ENCODE assay signal across 8 mouse cellular contexts in genomic region chr7:127025556-127026160, GRCm38 (mm10). TPM values are rescaled to one million over a fixed set of nuclear protein-coding genes. Genes with fewer than 3 reads are reported as not detected.
A peak's percentile ranks its signal among the peaks of the same experiment; 100 is the strongest.
DNase-seq lines count a peak whose midpoint lies in the region; ATAC-seq lines count a peak whose summit lies in the region.

No protein-coding gene starts in this region.

- peak overlapping the region; percentile 95 for H3K4me3 ChIP-seq in kidney, embryonic 16.5 days (ENCODE audit: low read length)
- peak overlapping the region; percentile 47 for H3K4me3 ChIP-seq in macrophage (ENCODE audit: inconsistent target)

- peaks cover 50% of the 10 kb centered on the region for H3K4me1 ChIP-seq in kidney, embryonic 16.5 days (ENCODE audit: insufficient read depth, low read length)

- H3K27me3 ChIP-seq in kidney, embryonic 16.5 days (ENCODE audit: insufficient read depth, low read length), result no peaks in the 10 kb centered on the region

- 0% methylated on average over 60 of the region's 65 CpGs for WGBS in kidney, embryonic 16.5 days
- 0% methylated on average over 62 of the region's 65 CpGs for WGBS in macrophage (ENCODE audit: missing documents)

- peak overlapping the region; percentile 99 for H3K27ac ChIP-seq in kidney, embryonic 16.5 days (ENCODE audit: low read length)
- peak overlapping the region; percentile 77 for H3K27ac ChIP-seq in macrophage

- H3K4me2 ChIP-seq in kidney, embryonic 16.5 days (replicated peaks; ENCODE audit: low read depth, low read length), result peak overlapping the region; percentile 87

- ATAC-seq in kidney, embryonic 16.5 days (ENCODE audit: low FRiP score, low TSS enrichment), result no peak

- H3K9ac ChIP-seq in kidney, embryonic 16.5 days (replicated peaks; ENCODE audit: low read length), result peak overlapping the region; percentile 97

- peaks cover 22% of the 10 kb centered on the region for H3K79me2 ChIP-seq in macrophage (ENCODE audit: inconsistent target)

- H3K9me3 ChIP-seq in kidney, embryonic 16.5 days (ENCODE audit: low read length), result no peaks in the 10 kb centered on the region

- peak; percentile 50 for DNase-seq in retina, embryonic 14.5 days (ENCODE audit: low spot score)
- DNase-seq in retina, postnatal 1 day, result no peak
- peak; percentile 65 for DNase-seq in adrenal gland, postnatal 25 days
- DNase-seq in gastrocnemius, postnatal 4 days (ENCODE audit: low spot score in 2 of 2), result peak; percentile 40 to 66
- peak; percentile 81 for DNase-seq in testis, postnatal 10 days (ENCODE audit: low spot score)
- DNase-seq in layer of hippocampus, postnatal 25 days (ENCODE audit: extremely low spot score in 1 of 2, low spot score in 1 of 2), result no peak

- peaks cover 45% of the 10 kb centered on the region for H3K36me3 ChIP-seq in kidney, embryonic 16.5 days (ENCODE audit: insufficient read depth, low read length)
- 0 out of 2 replicates have a peak, but pooled peaks cover 5% of the 10 kb centered on the region for H3K36me3 ChIP-seq in macrophage (ENCODE audit: inconsistent target)

RNA-seq across cellular contexts. Expression of gene Maz, which starts 1.2 kb away (rescaled TPM):
- 167 and 171 TPM in 2 replicates for total RNA-seq in adrenal gland, postnatal 25 days (2021)
- total RNA-seq in gastrocnemius, postnatal 4 days (2021), result 100 to 1,000 TPM; 129 to 131 TPM
- 47.9 and 48.1 TPM in 2 replicates for polyA plus RNA-seq in kidney, embryonic 16.5 days (2015; fragmentation: Nextera tagmentation; extraction: Ambion mirVana)
- total RNA-seq in macrophage (2018; cell fraction: chromatin; rRNA removed), result 100 to 1,000 TPM in 14 of 26 experiments, 10 to 100 TPM in 12; 28.6 to 228 (median 101) TPM
- total RNA-seq in macrophage (2018; cell fraction: cytosol; rRNA removed), result 10 to 100 TPM; 29.3 to 99.4 (median 59.6) TPM
- 100 to 1,000 TPM in 11 of 26 experiments, 10 to 100 TPM in 15; 35.2 to 181 (median 89.7) TPM for total RNA-seq in macrophage (2018; cell fraction: nucleus; rRNA removed)
- polyA plus RNA-seq in macrophage (2018), result 58.9 to 102 TPM (median 70.2 TPM) in 3 replicates
- 100 to 1,000 TPM; 272 to 282 TPM for total RNA-seq in layer of hippocampus, postnatal 25 days (2021)

RNA-seq across cellular contexts. Expression of gene Prrt2, which starts 4.6 kb away (rescaled TPM):
- total RNA-seq in adrenal gland, postnatal 25 days (2021), result 2.2 and 5.1 TPM in 2 replicates
- total RNA-seq in gastrocnemius, postnatal 4 days (2021), result 1 to 10 TPM; 6.5 to 9.4 TPM
- polyA plus RNA-seq in kidney, embryonic 16.5 days (2015; fragmentation: Nextera tagmentation; extraction: Ambion mirVana), result 5.4 and 6.0 TPM in 2 replicates
- total RNA-seq in macrophage (2018; cell fraction: chromatin; rRNA removed), result 1 to 10 TPM in 3 of 26 experiments, under 1 TPM in 10, not detected in 13; 0.21 to 3.0 (median 0.60) TPM
- not detected for total RNA-seq in macrophage (2018; cell fraction: cytosol; rRNA removed)
- total RNA-seq in macrophage (2018; cell fraction: nucleus; rRNA removed), result 1 to 10 TPM in 2 of 26 experiments, under 1 TPM in 9, not detected in 15; 0.30 to 1.6 (median 0.85) TPM
- polyA plus RNA-seq in macrophage (2018), result not detected in 3 replicates
- 100 to 1,000 TPM; 226 to 235 TPM for total RNA-seq in layer of hippocampus, postnatal 25 days (2021)

RNA-seq across cellular contexts. Expression of gene Gm42742, which starts 4.8 kb away (rescaled TPM):
- total RNA-seq in adrenal gland, postnatal 25 days (2021), result 31.0 and 44.0 TPM in 2 replicates
- total RNA-seq in gastrocnemius, postnatal 4 days (2021), result 10 to 100 TPM; 26.0 to 26.6 TPM
- polyA plus RNA-seq in kidney, embryonic 16.5 days (2015; fragmentation: Nextera tagmentation; extraction: Ambion mirVana), result 34.7 and 51.6 TPM in 2 replicates
- total RNA-seq in macrophage (2018; cell fraction: chromatin; rRNA removed), result 10 to 100 TPM in 15 of 26 experiments, 1 to 10 TPM in 9, under 1 TPM in 1, not detected in 1; 0.36 to 36.4 (median 12.7) TPM
- total RNA-seq in macrophage (2018; cell fraction: cytosol; rRNA removed), result 10 to 100 TPM in 22 of 26 experiments, 1 to 10 TPM in 4; 1.8 to 40.9 (median 20.4) TPM
- total RNA-seq in macrophage (2018; cell fraction: nucleus; rRNA removed), result 10 to 100 TPM in 21 of 26 experiments, 1 to 10 TPM in 5; 7.5 to 42.8 (median 18.3) TPM
- 15.3 to 31.9 TPM (median 18.2 TPM) in 3 replicates for polyA plus RNA-seq in macrophage (2018)
- 10 to 100 TPM; 51.0 to 57.8 TPM for total RNA-seq in layer of hippocampus, postnatal 25 days (2021)

RNA-seq across cellular contexts. Expression of gene Pagr1a, which starts 8.5 kb away (rescaled TPM):
- 13.4 and 28.2 TPM in 2 replicates for total RNA-seq in adrenal gland, postnatal 25 days (2021)
- 10 to 100 TPM in 1 of 2 experiments, 1 to 10 TPM in 1; 9.1 to 14.7 TPM for total RNA-seq in gastrocnemius, postnatal 4 days (2021)
- polyA plus RNA-seq in kidney, embryonic 16.5 days (2015; fragmentation: Nextera tagmentation; extraction: Ambion mirVana), result 61.3 and 88.7 TPM in 2 replicates
- 10 to 100 TPM in 4 of 26 experiments, 1 to 10 TPM in 5, not detected in 17; 2.7 to 16.1 (median 9.6) TPM for total RNA-seq in macrophage (2018; cell fraction: chromatin; rRNA removed)
- total RNA-seq in macrophage (2018; cell fraction: cytosol; rRNA removed), result 10 to 100 TPM in 20 of 26 experiments, 1 to 10 TPM in 6; 4.4 to 37.7 (median 16.9) TPM
- total RNA-seq in macrophage (2018; cell fraction: nucleus; rRNA removed), result 10 to 100 TPM in 6 of 26 experiments, 1 to 10 TPM in 7, not detected in 13; 1.5 to 20.5 (median 7.7) TPM
- 1.1 to 15.9 TPM (median 13.4 TPM) in 3 replicates for polyA plus RNA-seq in macrophage (2018)
- total RNA-seq in layer of hippocampus, postnatal 25 days (2021), result 10 to 100 TPM; 20.5 to 27.7 TPM

RNA-seq across cellular contexts. Expression of gene Pagr1b, which starts 9.4 kb away (rescaled TPM):
- total RNA-seq in adrenal gland, postnatal 25 days (2021), result 1.7 and 2.8 TPM in 2 replicates
- 1 to 10 TPM; 1.8 to 2.5 TPM for total RNA-seq in gastrocnemius, postnatal 4 days (2021)
- polyA plus RNA-seq in kidney, embryonic 16.5 days (2015; fragmentation: Nextera tagmentation; extraction: Ambion mirVana), result 1.2 TPM in 1 of 2 replicates, not detected in the other
- 1 to 10 TPM in 20 of 26 experiments, not detected in 6; 1.9 to 9.3 (median 4.3) TPM for total RNA-seq in macrophage (2018; cell fraction: chromatin; rRNA removed)
- 1 to 10 TPM in 13 of 26 experiments, under 1 TPM in 7, not detected in 6; 0.32 to 3.0 (median 1.8) TPM for total RNA-seq in macrophage (2018; cell fraction: cytosol; rRNA removed)
- total RNA-seq in macrophage (2018; cell fraction: nucleus; rRNA removed), result 10 to 100 TPM in 2 of 26 experiments, 1 to 10 TPM in 14, not detected in 10; 1.2 to 14.7 (median 3.1) TPM
- polyA plus RNA-seq in macrophage (2018), result 1.4 to 5.2 TPM in 2 of 3 replicates, not detected in the other
- total RNA-seq in layer of hippocampus, postnatal 25 days (2021), result not detected

Comparison
In these comparisons a context has a peak if more than half of its experiments do, and no peak if none do; other contexts are left out.
1. DNase-seq: peak in retina, embryonic 14.5 days (single experiment), adrenal gland, postnatal 25 days (single experiment), gastrocnemius, postnatal 4 days (2 of 2) and testis, postnatal 10 days (single experiment); none in retina, postnatal 1 day (single experiment) and layer of hippocampus, postnatal 25 days (0 of 2).
2. RNA of gene Prrt2, which starts 4.6 kb away (total RNA-seq): 226 to 235 TPM in layer of hippocampus, postnatal 25 days; 6.5 to 9.4 TPM in gastrocnemius, postnatal 4 days and 2.2 to 5.1 TPM in adrenal gland, postnatal 25 days; every median in the first group is over 10 times any median in the second.